Mouse (Mus musculus) E14TG2a.4 (cell line): ENCODE measurements around the gene Tapbpl.

Experiments used
- CTCF ChIP-seq: conservative IDR thresholded peaks from 2 replicates; pipeline ENCODE4 v1.5.1; 2014; ENCODE audit warnings: low read length
- NANOG ChIP-seq: IDR thresholded peaks from 2 replicates; pipeline ENCODE4 v1.6.1; 2014; ENCODE audit warnings: borderline replicate concordance, low read length, mixed read lengths
- POU5F1 ChIP-seq: IDR thresholded peaks from 2 replicates; pipeline ENCODE4 v1.6.1; 2014; ENCODE audit warnings: low read length, borderline replicate concordance

DNA sequence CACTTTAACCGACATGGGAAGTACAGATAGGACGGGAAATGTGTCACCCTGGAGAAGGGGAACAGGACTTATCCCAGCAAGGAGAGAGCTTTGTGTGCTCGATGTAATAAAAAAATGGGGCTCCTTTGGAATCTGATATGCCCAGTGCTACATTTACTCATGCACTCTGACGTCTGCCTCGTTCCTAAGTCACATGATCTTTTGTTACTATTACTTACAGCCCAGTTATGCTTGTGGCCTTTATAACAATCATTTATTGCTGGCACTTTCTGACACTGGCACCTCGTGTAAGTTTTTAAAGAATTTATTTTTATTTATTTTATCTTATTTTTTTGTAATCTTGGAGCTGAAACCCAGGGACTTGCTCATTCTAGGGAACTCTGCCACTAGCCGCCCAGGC, 38.3 kb downstream of the Tapbpl start:
- no peak for TF ChIP-seq CTCF
- no peak for TF ChIP-seq NANOG
- no peak for TF ChIP-seq POU5F1
